Mouse (Mus musculus): ENCODE measurements around the gene Zgpat. TPM values are rescaled to one million over a fixed set of nuclear protein-coding genes. Genes with fewer than 3 reads are reported as not detected.

Zgpat gene
- total RNA-seq, 2 experiments from 2014 or later, result 2.9 to 11.2 TPM

GRCm38 (mm10) chr2:181420903-181421638 is 56.3 kb downstream of the Zgpat start:
- ATAC-seq (replicated peaks; ENCODE audit: low FRiP score, poor library complexity, severe bottlenecking), result peak; percentile 56

- no peak for ATAC-seq (replicated peaks; ENCODE audit: low FRiP score, poor library complexity, severe bottlenecking)
Observed at GRCm38 (mm10) chr2:181423834-181424233, 59.1 kb downstream of the Zgpat start.

Other genes with a start within 250 kb of the Zgpat start
- gene Kcnq2, start 229.6 kb upstream of the Zgpat start, total RNA-seq (2015; ENCODE audit: low replicate concordance), result not detected in 2 replicates
- gene Kcnq2, start 229.6 kb upstream of the Zgpat start, total RNA-seq (2017; ENCODE audit: low replicate concordance), result not detected in 2 replicates
- gene Eef1a2, start 207.9 kb upstream of the Zgpat start, total RNA-seq (2015; ENCODE audit: low replicate concordance), result not detected in 2 replicates
- not detected in 2 replicates for gene Eef1a2, start 207.9 kb upstream of the Zgpat start, total RNA-seq (2017; ENCODE audit: low replicate concordance)
- gene Ppdpf, start 177.7 kb upstream of the Zgpat start, total RNA-seq (2015; ENCODE audit: low replicate concordance), result 80.4 and 90.5 TPM in 2 replicates
- gene Ppdpf, start 177.7 kb upstream of the Zgpat start, total RNA-seq (2017; ENCODE audit: low replicate concordance), result 24.1 and 26.0 TPM in 2 replicates
- not detected in 2 replicates for gene Ptk6, start 162.1 kb upstream of the Zgpat start, total RNA-seq (2015; ENCODE audit: low replicate concordance)
- gene Ptk6, start 162.1 kb upstream of the Zgpat start, total RNA-seq (2017; ENCODE audit: low replicate concordance), result not detected in 2 replicates
- gene Srms, start 151.7 kb upstream of the Zgpat start, total RNA-seq (2015; ENCODE audit: low replicate concordance), result not detected in 2 replicates
- 0.77 TPM in 1 of 2 replicates, not detected in the other for gene Srms, start 151.7 kb upstream of the Zgpat start, total RNA-seq (2017; ENCODE audit: low replicate concordance)
- gene Fndc11, start 144.9 kb upstream of the Zgpat start, total RNA-seq (2015; ENCODE audit: low replicate concordance), result 2.5 TPM in 1 of 2 replicates, not detected in the other
- not detected in 2 replicates for gene Fndc11, start 144.9 kb upstream of the Zgpat start, total RNA-seq (2017; ENCODE audit: low replicate concordance)
- gene Helz2, start 122.9 kb upstream of the Zgpat start, total RNA-seq (2015; ENCODE audit: low replicate concordance), result 15.1 and 15.5 TPM in 2 replicates
- 10.1 and 15.4 TPM in 2 replicates for gene Helz2, start 122.9 kb upstream of the Zgpat start, total RNA-seq (2017; ENCODE audit: low replicate concordance)
- 33.1 and 57.3 TPM in 2 replicates for gene Gmeb2, start 76.9 kb upstream of the Zgpat start, total RNA-seq (2015; ENCODE audit: low replicate concordance)
- 29.0 and 55.1 TPM in 2 replicates for gene Gmeb2, start 76.9 kb upstream of the Zgpat start, total RNA-seq (2017; ENCODE audit: low replicate concordance)
- gene Stmn3, start 50.4 kb upstream of the Zgpat start, total RNA-seq (2015; ENCODE audit: low replicate concordance), result not detected in 2 replicates
- gene Stmn3, start 50.4 kb upstream of the Zgpat start, total RNA-seq (2017; ENCODE audit: low replicate concordance), result not detected in 2 replicates
- 63.3 and 80.4 TPM in 2 replicates for gene Rtel1, start 45.2 kb upstream of the Zgpat start, total RNA-seq (2015; ENCODE audit: low replicate concordance)
- gene Rtel1, start 45.2 kb upstream of the Zgpat start, total RNA-seq (2017; ENCODE audit: low replicate concordance), result 52.0 and 60.7 TPM in 2 replicates
- gene Arfrp1, start 476 bp downstream of the Zgpat start, total RNA-seq (2015; ENCODE audit: low replicate concordance), result 5.4 and 14.3 TPM in 2 replicates
- 9.0 and 10.8 TPM in 2 replicates for gene Arfrp1, start 476 bp downstream of the Zgpat start, total RNA-seq (2017; ENCODE audit: low replicate concordance)
- gene Lime1, start 15.2 kb downstream of the Zgpat start, total RNA-seq (2015; ENCODE audit: low replicate concordance), result 4.6 and 37.5 TPM in 2 replicates
- 11.7 and 13.2 TPM in 2 replicates for gene Lime1, start 15.2 kb downstream of the Zgpat start, total RNA-seq (2017; ENCODE audit: low replicate concordance)
- gene Zbtb46, start 94.5 kb downstream of the Zgpat start, total RNA-seq (2015; ENCODE audit: low replicate concordance), result 12.2 and 12.3 TPM in 2 replicates
- gene Zbtb46, start 94.5 kb downstream of the Zgpat start, total RNA-seq (2017; ENCODE audit: low replicate concordance), result 7.5 and 15.5 TPM in 2 replicates
- gene Abhd16b, start 128.3 kb downstream of the Zgpat start, total RNA-seq (2015; ENCODE audit: low replicate concordance), result not detected in 2 replicates
- not detected in 2 replicates for gene Abhd16b, start 128.3 kb downstream of the Zgpat start, total RNA-seq (2017; ENCODE audit: low replicate concordance)
- 19.8 and 23.5 TPM in 2 replicates for gene Tpd52l2, start 132.2 kb downstream of the Zgpat start, total RNA-seq (2015; ENCODE audit: low replicate concordance)
- 45.3 and 90.6 TPM in 2 replicates for gene Tpd52l2, start 132.2 kb downstream of the Zgpat start, total RNA-seq (2017; ENCODE audit: low replicate concordance)
- gene Dnajc5, start 155.6 kb downstream of the Zgpat start, total RNA-seq (2015; ENCODE audit: low replicate concordance), result 14.1 and 25.2 TPM in 2 replicates
- 21.4 and 23.3 TPM in 2 replicates for gene Dnajc5, start 155.6 kb downstream of the Zgpat start, total RNA-seq (2017; ENCODE audit: low replicate concordance)
- 26.4 and 37.1 TPM in 2 replicates for gene Uckl1, start 220.0 kb downstream of the Zgpat start, total RNA-seq (2015; ENCODE audit: low replicate concordance)
- gene Uckl1, start 220.0 kb downstream of the Zgpat start, total RNA-seq (2017; ENCODE audit: low replicate concordance), result 15.2 and 30.2 TPM in 2 replicates
- 11.7 and 13.0 TPM in 2 replicates for gene Prpf6, start 226.9 kb downstream of the Zgpat start, total RNA-seq (2015; ENCODE audit: low replicate concordance)
- gene Prpf6, start 226.9 kb downstream of the Zgpat start, total RNA-seq (2017; ENCODE audit: low replicate concordance), result 28.1 and 33.1 TPM in 2 replicates
- 2.5 and 14.8 TPM in 2 replicates for gene Zfp512b, start 227.9 kb downstream of the Zgpat start, total RNA-seq (2015; ENCODE audit: low replicate concordance)
- 0.39 and 4.2 TPM in 2 replicates for gene Zfp512b, start 227.9 kb downstream of the Zgpat start, total RNA-seq (2017; ENCODE audit: low replicate concordance)
- gene Samd10, start 234.3 kb downstream of the Zgpat start, total RNA-seq (2015; ENCODE audit: low replicate concordance), result 4.0 TPM in 1 of 2 replicates, not detected in the other
- 0.08 and 0.77 TPM in 2 replicates for gene Samd10, start 234.3 kb downstream of the Zgpat start, total RNA-seq (2017; ENCODE audit: low replicate concordance)

Data from erythroid progenitor cell, adult 5-6 weeks (primary cell).